Mouse (Mus musculus): ENCODE data around the gene Rbmx.

DNA sequence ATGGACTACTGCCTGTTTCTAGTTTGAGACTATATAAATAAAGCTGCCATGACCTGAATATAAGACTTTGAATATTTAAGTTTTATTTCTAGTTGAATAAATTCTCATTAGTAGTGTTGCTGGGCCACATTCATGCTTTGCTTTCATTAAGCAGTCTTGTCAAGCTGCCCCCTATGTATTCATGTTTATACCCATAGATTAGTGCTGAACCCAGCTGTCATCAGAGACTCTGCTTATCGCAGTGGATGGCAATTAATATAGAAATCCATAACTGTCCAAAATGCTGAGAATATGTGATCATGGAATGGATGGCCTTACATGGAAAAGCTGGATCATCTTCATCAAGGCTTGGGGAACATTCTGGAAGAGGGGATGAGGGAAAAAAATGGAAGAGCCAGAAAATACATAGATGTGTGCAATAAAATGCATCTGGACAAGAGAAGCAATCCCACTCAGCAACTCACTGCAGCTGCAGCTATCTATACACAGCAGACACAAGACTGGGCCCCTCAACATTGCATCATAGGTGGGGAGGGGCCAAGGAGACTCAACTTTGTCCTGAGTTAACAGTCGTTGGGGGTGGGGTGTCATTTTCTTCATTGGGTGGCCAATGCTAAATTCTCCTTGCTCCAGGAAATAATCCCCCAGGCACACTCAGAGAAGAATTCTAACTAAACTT lies 27.8 kb downstream of the Rbmx start:
- TF ChIP-seq CTCF (IDR thresholded peaks at IDR 0.05; ENCODE audit: control insufficient read depth, insufficient read depth, insufficient read length) = no peak
- TF ChIP-seq FOSL1 (IDR thresholded peaks at IDR 0.05; ENCODE audit: insufficient read depth, low read length, poor library complexity, severe bottlenecking) = no peak
- no peak for TF ChIP-seq USF1 (IDR thresholded peaks at IDR 0.05; ENCODE audit: low read depth)
- no peak for TF ChIP-seq CEBPB (IDR thresholded peaks at IDR 0.05; ENCODE audit: low read depth)
